Mouse (Mus musculus): ENCODE results near the gene BC048679.

DNA sequence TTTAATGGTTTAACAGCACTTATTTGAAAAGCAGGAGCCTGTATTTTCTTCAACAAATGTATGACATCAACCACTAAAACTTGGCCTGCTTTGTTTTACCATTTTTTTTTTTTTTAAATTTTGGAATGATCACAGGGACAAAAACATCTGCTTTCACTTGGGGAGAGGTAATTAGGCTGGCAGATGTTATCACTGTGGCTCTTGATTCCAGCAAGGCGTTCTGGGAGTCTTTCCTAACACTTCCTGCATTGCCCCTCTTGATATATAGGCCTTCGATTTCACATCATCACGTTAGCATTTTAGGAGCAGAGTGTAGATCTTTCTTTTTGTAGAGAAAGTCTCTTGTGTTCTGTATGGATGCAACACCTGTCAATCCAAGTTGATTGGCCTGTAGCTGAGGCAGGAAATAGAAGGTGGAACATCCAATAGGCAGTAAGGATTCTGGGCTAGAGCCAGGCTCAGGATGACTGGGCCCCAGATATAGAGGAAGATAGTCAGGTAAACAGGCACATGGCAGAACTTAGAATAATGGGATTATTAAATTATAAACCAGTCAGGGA is 18.5 kb downstream of the BC048679 start:
- TF ChIP-seq CTCF (IDR thresholded peaks at IDR 0.05; ENCODE audit: control insufficient read depth, insufficient read depth, insufficient read length): no peak
- no peak for TF ChIP-seq FOSL1 (IDR thresholded peaks at IDR 0.05; ENCODE audit: insufficient read depth, low read length, poor library complexity, severe bottlenecking)
